8 mouse cellular contexts compared by ENCODE assay signal in the genomic region with DNA sequence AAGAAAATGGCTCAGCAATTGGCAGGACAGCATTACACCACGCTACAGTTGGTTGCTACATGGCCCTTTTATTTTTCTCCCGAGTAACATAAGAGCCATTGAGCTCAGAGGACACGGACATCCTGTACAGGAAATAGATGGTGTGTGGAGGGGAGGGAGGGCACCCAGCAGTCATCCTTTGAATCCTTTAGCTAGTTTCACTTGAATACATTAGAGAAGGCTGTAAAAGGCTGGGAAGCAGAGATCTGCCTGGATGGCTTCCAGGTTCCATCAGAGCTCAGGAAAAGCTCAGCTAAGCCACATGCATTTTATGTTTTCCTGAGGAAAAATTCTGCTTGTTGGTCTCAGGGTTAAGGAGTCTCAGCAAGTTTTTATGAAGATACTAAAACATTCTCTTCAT.
DNase-seq lines count a peak whose midpoint lies in the region; ATAC-seq and TF ChIP-seq lines count a peak whose summit lies in the region.
"Had no signal": no experiment of that assay in that cellular context is flagged by ENCODE, and none has a peak within 500 bp of the region (broad histone marks: within the 10 kb centered on the region; RNA-seq: fewer than 3 reads in every experiment).

No protein-coding gene starts in this region.

- H3K9me3 ChIP-seq in forebrain, postnatal 0 days (ENCODE audit: low read length): no peaks in the 10 kb centered on the region
- no peaks in the 10 kb centered on the region for H3K9me3 ChIP-seq in lung, embryonic 16.5 days (ENCODE audit: control insufficient read depth, low read length)

- H3K9ac ChIP-seq in forebrain, postnatal 0 days: no peak overlapping the region
- no peak overlapping the region for H3K9ac ChIP-seq in lung, embryonic 16.5 days (ENCODE audit: low read length)

- intact Hi-C loops in left cerebral cortex, postnatal 4 days (cut with DNase I): loop anchor here (5.0 to 10.0 kb wide), 3 partner anchors 260 to 683 kb away; a partner anchor contains a TSS

- peak; percentile 87 for ATAC-seq in forebrain, postnatal 0 days
- peak; percentile 41; the same call in 1 of the 2 replicates for ATAC-seq in lung, embryonic 16.5 days (ENCODE audit: low read depth)

- no peak overlapping the region for H3K27ac ChIP-seq in forebrain, postnatal 0 days (ENCODE audit: low read depth, low read length)
- no peak overlapping the region for H3K27ac ChIP-seq in lung, embryonic 16.5 days (ENCODE audit: low read length)

- no peak overlapping the region for H3K4me2 ChIP-seq in forebrain, postnatal 0 days (ENCODE audit: low read depth)
- H3K4me2 ChIP-seq in lung, embryonic 16.5 days (ENCODE audit: low read depth, low read length): no peak overlapping the region

- peak; percentile 21 for DNase-seq in left cerebral cortex, postnatal 4 days
- DNase-seq in left cerebral cortex, adult 9 months (ENCODE audit: low spot score in 2 of 2): no peak
- DNase-seq in brain, adult 2 months (ENCODE audit: low read depth, low spot score): peak; percentile 82
- DNase-seq in forebrain, postnatal 0 days: peak; percentile 66
- DNase-seq in layer of hippocampus, adult 11-12 months (ENCODE audit: low spot score): no peak
- DNase-seq in layer of hippocampus, adult 8-10 months (ENCODE audit: low spot score in 2 of 2): no peak

- no peaks in the 10 kb centered on the region for H3K4me1 ChIP-seq in forebrain, postnatal 0 days (ENCODE audit: insufficient read depth)
- no peaks in the 10 kb centered on the region for H3K4me1 ChIP-seq in lung, embryonic 16.5 days (replicated peaks; ENCODE audit: control insufficient read depth, insufficient read depth, low read length)

- no peak for TF ChIP-seq CTCF in forebrain, postnatal 0 days (IDR thresholded peaks at IDR 0.05; ENCODE audit: low read depth)

- no peaks in the 10 kb centered on the region for H3K27me3 ChIP-seq in forebrain, postnatal 0 days (ENCODE audit: insufficient read depth, low read length)
- H3K27me3 ChIP-seq in lung, embryonic 16.5 days (ENCODE audit: control insufficient read depth, insufficient read depth, low read depth, low read length): no peaks in the 10 kb centered on the region

- no peak overlapping the region for H3K4me3 ChIP-seq in forebrain, postnatal 0 days (ENCODE audit: low read depth, low read length)
- H3K4me3 ChIP-seq in lung, embryonic 16.5 days (ENCODE audit: low read length): no peak overlapping the region
- H3K4me3 ChIP-seq: myocyte had no signal

- 15% methylated on average over 3 of the region's 3 CpGs for WGBS in forebrain, postnatal 0 days
- WGBS in lung, embryonic 16.5 days: 35% methylated on average over 3 of the region's 3 CpGs

- H3K36me3 ChIP-seq in forebrain, postnatal 0 days (ENCODE audit: insufficient read depth): no peaks in the 10 kb centered on the region
- H3K36me3 ChIP-seq in lung, embryonic 16.5 days (ENCODE audit: control insufficient read depth, insufficient read depth, low read length): no peaks in the 10 kb centered on the region

Comparison
In these comparisons a context has a peak if more than half of its experiments do, and no peak if none do; other contexts are left out.
1. DNase-seq: peak in left cerebral cortex, postnatal 4 days (single experiment), brain, adult 2 months (single experiment) and forebrain, postnatal 0 days (single experiment); none in left cerebral cortex, adult 9 months (0 of 2), layer of hippocampus, adult 11-12 months (single experiment) and layer of hippocampus, adult 8-10 months (0 of 2).